Mouse (Mus musculus): Measurements from ENCODE around the gene Olfr70.
A peak's percentile ranks its signal among the peaks of the same experiment; 100 is the strongest.

Gene Olfr70

GRCm38 (mm10) chr4:43711821-43712220 is 11.2 kb upstream of the Olfr70 start:
- peak; percentile 80 for DNase-seq (ENCODE audit: low read depth)

GRCm38 (mm10) chr4:43709869-43710268 is 9.3 kb upstream of the Olfr70 start, which contains the start of gene Olfr71:
Gene Olfr71, minus strand, starts transcription at chr4:43710255.
- DNase-seq (ENCODE audit: low read depth), result no peak

- DNase-seq (ENCODE audit: low read depth), result no peak
These were observed 5.4 kb upstream of the Olfr70 start for GRCm38 (mm10) chr4:43705991-43706390.

GRCm38 (mm10) chr4:43703851-43704250 is 3.2 kb upstream of the Olfr70 start:
- DNase-seq (ENCODE audit: low read depth), result no peak

GRCm38 (mm10) chr4:43703439-43703838 is 2.8 kb upstream of the Olfr70 start:
- DNase-seq (ENCODE audit: low read depth), result peak; percentile 7

- DNase-seq (ENCODE audit: low read depth), result no peak
These were observed 4.0 kb downstream of the Olfr70 start for GRCm38 (mm10) chr4:43696561-43696960.

GRCm38 (mm10) chr4:43695249-43695671 is 5.3 kb downstream of the Olfr70 start:
- no peak for DNase-seq (ENCODE audit: low read depth)

- DNase-seq (ENCODE audit: low read depth), result no peak
These were observed 6.0 kb downstream of the Olfr70 start for GRCm38 (mm10) chr4:43694439-43695248.

GRCm38 (mm10) chr4:43693806-43694241 is 6.8 kb downstream of the Olfr70 start:
- no peak for DNase-seq (ENCODE audit: low read depth)

- no peak for DNase-seq (ENCODE audit: low read depth)
These were observed 9.6 kb downstream of the Olfr70 start for GRCm38 (mm10) chr4:43691026-43691425.

- no peak for DNase-seq (ENCODE audit: low read depth)
These were observed 10.6 kb downstream of the Olfr70 start for GRCm38 (mm10) chr4:43690021-43690420.

- no peak for DNase-seq (ENCODE audit: low read depth)
These were observed 21.1 kb downstream of the Olfr70 start for GRCm38 (mm10) chr4:43679416-43680043.

- no peak for DNase-seq (ENCODE audit: low read depth)
These were observed 22.1 kb downstream of the Olfr70 start for GRCm38 (mm10) chr4:43678541-43678940.

- DNase-seq (ENCODE audit: low read depth), result no peak
These were observed 25.0 kb downstream of the Olfr70 start for GRCm38 (mm10) chr4:43675608-43676007.

GRCm38 (mm10) chr4:43674974-43675373 is 25.6 kb downstream of the Olfr70 start:
- no peak for DNase-seq (ENCODE audit: low read depth)

GRCm38 (mm10) chr4:43673703-43674102 is 26.9 kb downstream of the Olfr70 start:
- DNase-seq (ENCODE audit: low read depth), result no peak

GRCm38 (mm10) chr4:43672070-43672469 is 28.5 kb downstream of the Olfr70 start:
- DNase-seq (ENCODE audit: low read depth), result peak; percentile 90

GRCm38 (mm10) chr4:43669428-43669794 is 31.2 kb downstream of the Olfr70 start:
- DNase-seq (ENCODE audit: low read depth), result no peak

- DNase-seq (ENCODE audit: low read depth), result peak; percentile 91
These were observed 31.7 kb downstream of the Olfr70 start, which contains the start of the genes Tmem8b and Fam221b for GRCm38 (mm10) chr4:43668782-43669427. Gene Tmem8b, plus strand, starts transcription at chr4:43668971. Gene Fam221b, minus strand, starts transcription at chr4:43669145.

- peak; percentile 39 for DNase-seq (ENCODE audit: low read depth)
These were observed 34.2 kb downstream of the Olfr70 start for GRCm38 (mm10) chr4:43666412-43666811.

GRCm38 (mm10) chr4:43657146-43657545 is 43.5 kb downstream of the Olfr70 start:
- no peak for DNase-seq (ENCODE audit: low read depth)

GRCm38 (mm10) chr4:43656339-43657109 is 44.1 kb downstream of the Olfr70 start, which contains the start of gene Hint2:
Gene Hint2, minus strand, starts transcription at chr4:43656466.
- DNase-seq (ENCODE audit: low read depth), result peak; percentile 97

Data from naive thymus-derived CD4-positive, alpha-beta T cell, adult 2 months (primary cell).